Mouse (Mus musculus): Measurements from ENCODE around the gene Nmb. TPM values are rescaled to one million over a fixed set of nuclear protein-coding genes. Genes with fewer than 3 reads are reported as not detected.

The Nmb gene
- total RNA-seq, 1 experiment, result 17.4 TPM

- peak; percentile 90 for DNase-seq (ENCODE audit: low read depth, low spot score)
- Histone ChIP-seq H3K27ac (ENCODE audit: insufficient read depth, low read depth, low read length, poor library complexity, severe bottlenecking) (no peak overlapping the region), H3K9ac (ENCODE audit: insufficient read depth, low read depth, low read length, poor library complexity, severe bottlenecking) (no peak overlapping the region), H3K9me3 (ENCODE audit: control insufficient read depth, insufficient read depth, low read depth, low read length) (no peaks in the 10 kb centered on the region), H3K4me3 (ENCODE audit: insufficient read depth in 1 of 2, low read depth in 1 of 2, low read length in 2 of 2, poor library complexity in 1 of 2, severe bottlenecking in 1 of 2) (no peak overlapping the region), H3K36me3 (ENCODE audit: control insufficient read depth, insufficient read depth, low read length, poor library complexity, severe bottlenecking) (peaks cover 8% of the 10 kb centered on the region; the same call in 1 of the 2 replicates), H3K4me1 (ENCODE audit: control insufficient read depth in 2 of 2, insufficient read depth in 2 of 2, low read length in 2 of 2, poor library complexity in 1 of 2) (peaks cover 4 to 14% of the 10 kb centered on the region in 2 experiments; a peak in 2 of 4 replicates)
- no peak for TF ChIP-seq ZC3H11A (IDR thresholded peaks at IDR 0.05; ENCODE audit: borderline replicate concordance, low read depth, low read length)
- no peak for TF ChIP-seq HCFC1 (IDR thresholded peaks at IDR 0.05; ENCODE audit: borderline replicate concordance, insufficient read depth, low read length)
- TF ChIP-seq ZNF384 (IDR thresholded peaks at IDR 0.05; ENCODE audit: low read depth, low read length), result no peak
- TF ChIP-seq CHD2 (IDR thresholded peaks at IDR 0.05; ENCODE audit: low read depth, low read length), result no peak
- no peak for TF ChIP-seq MAFK (IDR thresholded peaks at IDR 0.05; ENCODE audit: insufficient read depth, low read depth, low read length)
- in situ Hi-C loops (cut with MboI; ENCODE audit: low sequenced_read_pairs in 2 of 2, unreplicated experiment in 2 of 2), result no loop called here
Observed at GRCm38 (mm10) chr7:80911053-80911452, 6.2 kb upstream of the Nmb start.

DNA sequence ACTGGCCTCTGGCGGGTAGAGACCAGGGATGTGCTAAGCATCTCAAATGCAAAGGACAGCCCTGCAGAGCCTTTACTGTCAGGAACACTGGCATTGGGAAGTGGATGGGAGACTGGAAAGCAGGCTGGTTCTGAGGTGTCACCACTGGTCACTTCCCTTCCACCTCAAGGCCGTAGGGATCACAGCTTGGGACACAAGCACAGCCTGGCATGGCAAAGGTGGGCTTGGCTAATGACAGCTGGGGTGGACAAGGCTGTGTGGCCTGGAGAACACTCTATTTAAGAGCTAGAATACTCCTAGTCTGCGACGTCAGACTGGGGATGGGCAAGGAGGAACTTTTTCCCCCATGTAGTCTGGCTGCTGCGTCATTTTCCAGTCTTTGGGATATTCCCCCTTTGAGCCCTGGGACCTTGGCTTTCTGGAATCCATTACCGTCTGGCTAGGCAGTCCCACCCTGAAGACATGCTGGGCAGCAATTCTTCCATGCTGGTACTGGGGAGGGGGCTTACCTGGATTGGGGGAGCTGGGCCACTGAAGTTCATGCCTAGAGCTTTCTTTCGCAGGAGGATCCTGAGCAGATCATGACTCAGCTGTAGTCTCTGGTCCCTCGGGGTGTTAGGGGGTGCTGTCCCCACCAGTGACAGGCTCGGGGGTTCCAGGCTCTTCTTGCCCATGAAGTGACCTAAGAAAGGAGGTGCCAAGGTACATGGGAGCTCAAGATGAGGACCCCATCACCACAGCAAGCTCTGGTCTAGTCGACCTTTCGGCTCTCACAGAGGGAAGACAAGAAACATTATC, 1.1 kb downstream of the Nmb start:
- in situ Hi-C loops (cut with MboI; ENCODE audit: low sequenced_read_pairs in 2 of 2, unreplicated experiment in 2 of 2), result no loop called here
- DNase-seq (ENCODE audit: low read depth, low spot score), result no peak
- H3K4me3 ChIP-seq (ENCODE audit: insufficient read depth in 1 of 2, low read depth in 1 of 2, low read length in 2 of 2, poor library complexity in 1 of 2, severe bottlenecking in 1 of 2), result no peak overlapping the region
- TF ChIP-seq CHD2 (IDR thresholded peaks at IDR 0.05; ENCODE audit: low read depth, low read length), result no peak
- TF ChIP-seq MAFK (IDR thresholded peaks at IDR 0.05; ENCODE audit: insufficient read depth, low read depth, low read length), result no peak
- no peak for TF ChIP-seq ZNF384 (IDR thresholded peaks at IDR 0.05; ENCODE audit: low read depth, low read length)
- no peak for TF ChIP-seq HCFC1 (IDR thresholded peaks at IDR 0.05; ENCODE audit: borderline replicate concordance, insufficient read depth, low read length)
- H3K9me3 ChIP-seq (ENCODE audit: control insufficient read depth, insufficient read depth, low read depth, low read length), result no peaks in the 10 kb centered on the region
- no peak overlapping the region for H3K9ac ChIP-seq (ENCODE audit: insufficient read depth, low read depth, low read length, poor library complexity, severe bottlenecking)
- no peaks in the 10 kb centered on the region for H3K4me1 ChIP-seq (ENCODE audit: control insufficient read depth in 2 of 2, insufficient read depth in 2 of 2, low read length in 2 of 2, poor library complexity in 1 of 2)
- H3K36me3 ChIP-seq (ENCODE audit: control insufficient read depth, insufficient read depth, low read length, poor library complexity, severe bottlenecking), result no peaks in the 10 kb centered on the region
- H3K27ac ChIP-seq (ENCODE audit: insufficient read depth, low read depth, low read length, poor library complexity, severe bottlenecking), result no peak overlapping the region

GRCm38 (mm10) chr7:80901541-80902274, 3.2 kb downstream of the Nmb start:
- peak overlapping the region; percentile 92 to 93 for H3K4me3 ChIP-seq (ENCODE audit: insufficient read depth in 1 of 2, low read depth in 1 of 2, low read length in 2 of 2, poor library complexity in 1 of 2, severe bottlenecking in 1 of 2)
- H3K36me3 ChIP-seq (ENCODE audit: control insufficient read depth, insufficient read depth, low read length, poor library complexity, severe bottlenecking), result peaks cover 17% of the 10 kb centered on the region
- H3K9ac ChIP-seq (ENCODE audit: insufficient read depth, low read depth, low read length, poor library complexity, severe bottlenecking), result peak overlapping the region; percentile 94; the same call in 1 of the 2 replicates
- H3K4me1 ChIP-seq (ENCODE audit: control insufficient read depth in 2 of 2, insufficient read depth in 2 of 2, low read length in 2 of 2, poor library complexity in 1 of 2), result no peaks in the 10 kb centered on the region
- H3K27ac ChIP-seq (ENCODE audit: insufficient read depth, low read depth, low read length, poor library complexity, severe bottlenecking), result no peak overlapping the region
- in situ Hi-C loops (cut with MboI; ENCODE audit: low sequenced_read_pairs in 2 of 2, unreplicated experiment in 2 of 2), result no loop called here
- H3K9me3 ChIP-seq (ENCODE audit: control insufficient read depth, insufficient read depth, low read depth, low read length), result no peaks in the 10 kb centered on the region
- DNase-seq (ENCODE audit: low read depth, low spot score), result no peak
- TF ChIP-seq ZNF384 (IDR thresholded peaks at IDR 0.05; ENCODE audit: low read depth, low read length) (no peak), CHD2 (IDR thresholded peaks at IDR 0.05; ENCODE audit: low read depth, low read length) (no peak), ZC3H11A (IDR thresholded peaks at IDR 0.05; ENCODE audit: borderline replicate concordance, low read depth, low read length) (no peak), MAFK (IDR thresholded peaks at IDR 0.05; ENCODE audit: insufficient read depth, low read depth, low read length) (no peak), HCFC1 (IDR thresholded peaks at IDR 0.05; ENCODE audit: borderline replicate concordance, insufficient read depth, low read length) (no peak)

DNA sequence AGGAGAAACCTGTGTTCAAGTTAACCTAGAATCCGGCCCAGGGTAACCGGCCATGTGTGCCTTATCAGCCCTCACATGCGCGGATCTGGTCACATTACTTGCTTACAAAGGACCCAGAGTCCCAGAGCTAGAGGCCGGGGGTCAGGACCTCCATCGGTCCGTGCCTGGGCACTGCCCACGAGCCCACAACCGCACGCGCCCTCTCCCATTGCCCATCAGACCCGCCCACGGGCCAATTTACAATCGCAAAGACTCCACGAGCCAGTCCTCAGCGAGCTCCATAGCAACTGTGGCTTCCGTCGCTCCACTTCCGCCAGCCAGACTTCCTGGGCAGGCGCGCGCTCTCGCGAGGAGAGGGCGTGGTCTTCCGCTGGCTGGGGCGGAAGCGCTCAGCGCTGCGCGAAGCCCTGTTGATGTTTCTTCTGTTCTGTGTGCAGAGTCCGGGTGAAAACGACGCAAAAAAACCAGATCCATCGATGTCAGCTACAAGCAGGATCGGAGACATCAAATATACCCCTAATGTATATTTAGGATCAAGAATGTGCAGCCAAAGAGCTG, 3.9 kb downstream of the Nmb start, which contains the start of gene Wdr73:
Gene Wdr73, minus strand, starts transcription at position 326 of the 558 bp plus-strand sequence.
- Histone ChIP-seq H3K4me3 (ENCODE audit: insufficient read depth in 1 of 2, low read depth in 1 of 2, low read length in 2 of 2, poor library complexity in 1 of 2, severe bottlenecking in 1 of 2) (peak within 1 kb of the TSS; percentile 92 to 93), H3K27ac (ENCODE audit: insufficient read depth, low read depth, low read length, poor library complexity, severe bottlenecking) (peak within 1 kb of the TSS; percentile 55; the same call in 1 of the 2 replicates), H3K4me1 (ENCODE audit: control insufficient read depth in 2 of 2, insufficient read depth in 2 of 2, low read length in 2 of 2, poor library complexity in 1 of 2) (no peaks in the 10 kb centered on the region), H3K9ac (ENCODE audit: insufficient read depth, low read depth, low read length, poor library complexity, severe bottlenecking) (peak within 1 kb of the TSS; percentile 94), H3K36me3 (ENCODE audit: control insufficient read depth, insufficient read depth, low read length, poor library complexity, severe bottlenecking) (peaks cover 23% of the 10 kb centered on the region), H3K9me3 (ENCODE audit: control insufficient read depth, insufficient read depth, low read depth, low read length) (no peaks in the 10 kb centered on the region)
- peak; percentile 84 for DNase-seq (ENCODE audit: low read depth, low spot score)
- no peak for TF ChIP-seq MAFK (IDR thresholded peaks at IDR 0.05; ENCODE audit: insufficient read depth, low read depth, low read length)
- peak; percentile 96 for TF ChIP-seq CHD2 (IDR thresholded peaks at IDR 0.05; ENCODE audit: low read depth, low read length)
- TF ChIP-seq HCFC1 (IDR thresholded peaks at IDR 0.05; ENCODE audit: borderline replicate concordance, insufficient read depth, low read length), result peak; percentile 60; the same call in 1 of the 2 replicates
- in situ Hi-C loops (cut with MboI; ENCODE audit: low sequenced_read_pairs in 2 of 2, unreplicated experiment in 2 of 2), result no loop called here
